Mouse (Mus musculus) adrenal gland, adult 2 months (tissue): ENCODE results near the gene Ccdc138. TPM values are rescaled to one million over a fixed set of nuclear protein-coding genes. Genes with fewer than 3 reads are reported as not detected.

Experiments
- DNase-seq: peaks from one replicate; pipeline ENCODE4 v3.0.0; 2021
- polyA plus RNA-seq: library from polyadenylated mRNA; depleted of rRNA; stranded (reverse); fragments of >200 nt; gene quantifications from 2 replicates; pipeline ENCODE4 v1.2.3, GENCODE M21; 2012
- total RNA-seq, 2 experiments: library from RNA; stranded (reverse); gene quantifications; 2 replicates each; pipeline ENCODE4 v1.2.3; 2021

Gene Ccdc138
- total and polyA plus RNA-seq, 3 experiments = 0.12 to 4.3 (median 2.2) TPM

DNA sequence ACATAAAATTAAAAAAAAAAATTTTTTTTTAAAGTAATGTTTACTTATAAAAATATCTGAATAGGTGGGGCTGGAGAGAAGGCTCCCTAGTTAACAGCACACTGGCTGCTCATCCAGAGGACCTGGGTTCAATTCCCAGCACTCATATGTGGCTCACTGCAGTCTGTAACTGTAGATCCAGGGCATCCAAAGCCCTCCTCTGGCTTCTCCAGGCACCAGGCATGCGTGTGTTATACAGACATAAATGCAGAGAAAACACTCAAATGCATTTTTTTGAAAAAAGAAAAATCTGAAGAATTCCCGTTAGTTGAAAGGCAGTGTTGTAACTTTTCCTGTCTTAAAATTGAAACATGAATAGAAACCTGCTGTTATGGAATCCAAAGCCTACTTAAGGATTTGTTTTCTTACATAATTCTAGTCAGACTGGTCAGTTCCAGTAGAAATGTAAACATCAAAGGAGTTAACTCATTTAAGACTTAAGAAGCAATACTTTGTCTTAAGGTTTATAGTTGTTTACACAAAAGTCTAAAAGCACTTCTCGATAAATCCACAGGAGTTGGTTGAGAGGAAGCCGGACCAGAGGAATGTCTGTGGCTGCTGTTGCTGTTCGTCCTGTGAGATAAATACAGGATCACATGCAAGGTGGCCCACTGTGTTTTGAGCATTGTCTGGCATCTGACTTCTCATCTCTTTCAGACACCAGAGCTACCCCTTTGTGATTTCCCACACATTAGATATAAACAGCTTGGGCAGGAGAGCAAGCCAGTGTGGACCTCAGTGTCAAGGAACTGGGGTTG lies 87.9 kb downstream of the Ccdc138 start:
- no peak for DNase-seq

DNA sequence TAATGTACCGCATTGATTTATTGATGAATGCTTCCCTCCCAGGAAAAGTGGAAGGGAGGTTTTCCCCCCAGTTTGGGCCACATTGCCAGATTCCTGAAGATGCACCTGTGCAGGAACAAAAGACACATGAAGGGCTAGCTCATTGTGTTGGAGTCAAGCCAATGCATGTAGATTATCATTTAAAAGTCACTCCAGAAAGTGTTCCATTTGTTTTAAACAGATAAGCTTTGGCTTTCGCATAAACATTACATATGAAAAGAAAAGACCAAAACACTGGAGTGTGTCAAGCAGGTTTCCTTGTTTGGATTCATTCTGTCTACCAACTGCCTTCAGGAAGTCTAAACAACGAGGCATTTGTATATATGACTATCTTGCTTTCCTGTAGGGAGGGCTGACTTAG lies 96.7 kb downstream of the Ccdc138 start:
- DNase-seq = no peak

DNA sequence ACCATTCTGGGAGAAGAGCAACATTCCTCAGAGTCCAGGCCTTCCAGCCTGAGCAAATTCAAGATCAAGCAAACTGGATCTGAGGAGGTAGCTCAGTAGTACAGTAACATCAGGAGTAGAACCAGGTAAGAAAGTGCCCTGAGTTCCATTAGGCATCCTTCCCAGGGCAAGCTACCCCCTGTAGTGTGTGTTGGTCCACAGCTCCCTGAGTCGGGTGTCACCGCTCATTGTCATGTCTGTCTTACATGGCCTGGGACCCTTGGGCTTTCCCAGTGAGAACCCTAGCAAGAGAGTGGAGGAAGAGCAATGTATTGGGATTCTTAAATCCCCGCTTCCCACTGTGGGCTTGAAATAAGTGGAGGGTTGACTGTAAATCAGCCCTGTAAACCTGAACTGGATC lies 97.4 kb downstream of the Ccdc138 start:
- DNase-seq = no peak

DNA sequence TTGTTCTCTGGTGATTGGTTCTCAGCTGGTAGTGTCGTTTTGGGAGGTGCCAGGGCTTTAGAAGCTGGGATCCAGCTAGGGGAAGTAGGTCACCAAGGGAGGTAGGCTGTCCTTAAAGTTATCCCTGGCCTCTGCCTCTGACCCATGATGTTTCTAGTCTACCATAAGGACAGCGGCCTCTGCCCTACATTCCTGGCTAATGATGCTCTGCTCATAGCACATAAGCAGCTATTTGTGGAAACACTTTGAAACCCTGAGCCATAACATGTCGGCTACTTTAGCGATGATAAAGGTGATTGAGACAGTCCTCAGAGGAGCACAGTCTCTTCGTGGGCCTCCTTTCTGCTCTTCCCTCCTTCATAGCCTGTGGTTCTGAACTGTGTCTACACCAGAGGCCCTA lies 98.1 kb downstream of the Ccdc138 start:
- DNase-seq = no peak

DNA sequence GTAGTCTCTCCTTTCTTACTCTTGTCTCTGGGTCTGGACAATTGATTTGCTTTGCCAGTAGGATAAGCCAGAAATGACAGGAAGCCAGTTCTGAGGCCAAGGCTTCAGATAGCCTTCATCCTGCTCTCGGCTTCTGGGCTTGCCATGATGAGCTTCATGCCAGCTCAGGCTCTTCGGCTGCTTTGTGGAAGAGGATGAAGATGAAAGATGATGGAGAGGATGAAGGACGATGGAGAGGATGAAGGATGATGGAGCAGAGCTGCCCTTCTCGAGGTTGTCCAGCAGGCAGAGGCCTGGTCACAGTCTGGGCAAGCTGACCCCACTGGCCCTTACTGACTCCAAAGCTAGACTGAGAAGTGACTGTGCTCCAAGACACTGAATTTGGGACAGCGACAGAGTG lies 102.4 kb downstream of the Ccdc138 start:
- no peak for DNase-seq

DNA sequence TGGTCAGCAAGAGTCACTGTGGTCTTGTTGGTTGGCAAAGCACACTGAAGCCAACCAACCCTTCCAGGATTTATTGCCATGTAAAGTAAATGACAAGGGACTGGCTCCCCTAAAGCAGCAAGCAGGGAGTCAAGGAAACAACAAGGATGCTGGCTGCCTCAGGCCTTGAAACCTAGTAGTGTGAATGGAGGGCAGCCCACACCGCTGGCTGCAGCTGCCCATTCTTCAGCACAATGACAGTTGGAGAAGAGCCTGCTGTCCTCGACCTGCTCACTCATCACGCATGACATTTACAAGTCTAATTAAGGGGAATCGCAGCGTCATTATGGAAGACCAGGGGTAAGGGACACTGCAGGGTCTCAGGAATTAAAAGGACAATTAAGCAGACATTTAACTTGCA lies 103.2 kb downstream of the Ccdc138 start:
- peak; percentile 50 for DNase-seq

DNA sequence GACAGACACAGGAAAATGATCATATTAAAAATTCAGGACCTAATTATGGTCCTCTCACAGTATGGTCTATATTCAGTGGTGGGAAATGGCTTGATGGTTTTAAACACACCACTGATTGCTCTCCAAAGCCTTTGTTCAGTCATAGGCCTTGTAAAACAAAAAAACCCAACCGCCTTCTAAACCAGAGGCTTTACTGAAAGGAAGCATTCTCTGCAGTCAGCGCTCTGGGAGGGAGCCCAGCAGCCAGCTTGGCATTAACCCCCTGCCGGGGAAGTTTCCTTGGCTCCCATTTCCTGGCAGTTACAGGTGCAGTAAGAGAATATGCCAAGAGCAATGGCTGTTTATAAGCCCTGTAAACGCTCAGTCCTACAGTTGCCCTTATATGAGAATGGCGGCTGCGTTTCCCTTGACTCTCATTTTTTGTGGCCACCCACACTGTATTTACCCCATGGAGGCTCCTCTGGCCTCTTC lies 103.7 kb downstream of the Ccdc138 start:
- no peak for DNase-seq

DNA sequence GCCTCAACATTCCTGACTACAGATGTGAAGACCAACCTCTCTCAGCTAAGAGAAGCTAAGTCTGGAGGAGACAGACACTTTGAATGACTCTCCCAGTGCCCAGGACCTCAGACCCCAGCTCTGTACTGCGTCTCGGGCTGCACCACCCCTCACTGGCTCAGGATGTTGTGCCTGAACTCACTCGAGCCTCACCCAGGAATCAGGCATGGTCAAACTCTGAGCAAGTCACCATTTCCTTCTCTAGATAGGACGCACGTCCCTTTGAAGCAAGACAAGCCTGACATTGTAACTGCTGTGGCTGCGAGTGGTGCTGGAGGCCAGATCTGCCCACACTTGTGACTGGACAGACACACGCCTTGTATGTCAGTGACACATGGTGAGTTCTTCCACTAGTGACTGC lies 104.2 kb downstream of the Ccdc138 start:
- no peak for DNase-seq

DNA sequence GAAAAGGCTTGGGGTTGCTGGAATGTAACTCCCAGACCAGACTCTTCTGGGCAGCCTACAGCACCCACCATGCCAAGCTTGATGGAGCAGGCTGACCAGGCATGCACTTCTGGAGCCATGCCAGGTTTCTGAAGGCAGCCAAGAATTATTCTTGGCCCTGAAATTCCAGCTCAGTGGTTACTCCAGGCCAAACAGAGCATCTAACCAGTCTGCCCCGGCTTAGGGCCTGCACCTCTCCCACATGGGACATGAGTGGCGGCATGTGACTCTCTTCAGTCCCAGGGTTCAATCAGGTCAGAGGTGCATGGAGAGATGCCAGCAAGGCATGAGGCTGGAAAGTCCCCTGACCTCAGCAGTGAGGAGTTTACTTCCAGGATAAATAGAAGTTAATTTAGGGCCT lies 107.0 kb downstream of the Ccdc138 start:
- peak; percentile 59 for DNase-seq

DNA sequence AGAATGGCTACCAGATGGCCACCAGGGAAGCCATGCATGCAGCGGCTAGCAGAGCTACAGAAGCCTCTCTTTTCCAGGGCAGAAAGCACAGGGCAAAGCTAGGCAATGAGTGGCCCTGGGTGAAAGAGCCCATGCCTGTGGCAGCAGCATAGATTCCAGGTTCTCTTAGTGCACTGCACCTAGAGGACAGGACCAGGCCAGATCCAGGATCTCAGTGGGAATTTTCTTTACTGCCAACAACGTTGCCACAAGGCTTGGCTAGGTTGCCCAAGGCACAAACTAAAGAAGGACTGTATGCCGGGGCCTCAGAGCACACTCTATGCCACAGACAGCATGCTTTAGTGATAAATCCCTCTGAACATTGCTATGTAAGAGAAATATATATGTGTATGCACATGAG lies 108.6 kb downstream of the Ccdc138 start:
- no peak for DNase-seq

DNA sequence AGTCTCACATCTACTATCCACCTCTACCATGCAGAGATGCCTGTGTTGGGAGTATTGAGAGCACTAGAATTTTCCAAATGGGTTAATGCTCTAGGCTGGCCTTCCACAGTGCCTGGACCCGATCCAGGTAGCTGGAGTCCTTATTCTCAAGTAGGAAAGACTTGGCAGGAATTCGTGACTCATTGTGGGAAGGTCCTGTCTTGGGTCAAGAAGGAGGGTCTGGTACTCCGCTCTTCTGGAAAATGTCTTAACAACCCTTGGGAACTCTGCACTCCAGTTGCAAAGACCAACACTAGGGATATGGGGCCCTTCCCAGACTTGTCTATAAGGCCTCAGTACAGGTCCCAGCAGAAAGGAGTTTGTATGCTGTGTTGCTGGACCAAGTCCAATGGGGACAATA lies 111.1 kb downstream of the Ccdc138 start:
- no peak for DNase-seq

DNA sequence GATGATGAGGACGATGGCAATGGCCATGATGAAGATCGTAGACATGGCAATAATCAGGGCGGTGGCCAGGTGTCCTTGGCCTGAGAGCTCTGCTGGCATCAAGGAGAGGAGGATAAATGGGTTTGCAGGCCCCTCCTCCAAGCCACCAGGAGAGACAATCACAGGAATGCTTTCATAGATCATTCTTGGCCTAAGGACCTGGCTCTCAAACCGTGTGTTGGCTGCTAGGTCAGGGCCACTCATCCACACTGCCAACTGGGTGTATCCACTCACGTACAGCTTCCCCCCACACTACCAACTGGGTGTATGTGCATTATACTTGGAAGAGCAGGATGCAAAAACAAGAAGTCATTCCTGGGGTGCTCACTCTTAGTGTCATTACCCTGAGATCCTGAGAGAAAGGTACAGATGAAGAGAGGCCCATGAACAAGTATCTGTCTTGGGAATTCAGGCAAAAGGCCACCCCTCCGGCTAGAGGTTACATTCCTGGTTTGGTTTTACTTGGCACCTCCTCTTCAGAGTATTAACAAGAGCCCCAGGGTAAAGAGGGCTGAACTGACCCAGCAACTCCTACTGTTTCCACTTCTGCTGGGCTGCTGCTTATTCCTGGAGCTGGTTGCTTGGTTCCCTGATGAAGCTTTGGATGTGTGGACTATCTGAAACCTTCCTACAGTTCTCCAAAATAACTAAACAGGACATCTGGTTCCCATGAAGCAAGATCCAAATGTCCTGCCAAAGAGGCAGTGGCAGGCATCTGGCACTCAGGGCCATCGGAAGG lies 112.9 kb downstream of the Ccdc138 start:
- DNase-seq = no peak

DNA sequence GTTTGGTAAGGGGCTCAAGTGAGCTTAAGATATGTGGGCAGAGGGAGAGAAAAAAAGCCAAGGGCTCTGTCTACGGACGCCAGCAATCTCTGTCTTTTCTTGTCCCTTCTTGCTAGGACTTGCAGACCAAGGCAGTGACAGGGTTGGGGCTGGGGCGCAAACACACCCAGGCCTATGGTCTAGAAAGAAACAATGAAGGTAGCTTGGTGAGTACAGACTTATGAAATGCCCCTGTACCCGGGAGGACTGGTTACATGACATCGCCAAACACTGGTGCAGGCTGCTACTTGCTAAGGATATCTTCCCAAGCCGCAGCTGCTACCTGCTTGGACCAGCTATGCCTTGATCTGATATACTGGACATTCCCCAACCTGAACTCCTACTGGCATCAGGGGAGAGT lies 116.9 kb downstream of the Ccdc138 start:
- DNase-seq = no peak

DNA sequence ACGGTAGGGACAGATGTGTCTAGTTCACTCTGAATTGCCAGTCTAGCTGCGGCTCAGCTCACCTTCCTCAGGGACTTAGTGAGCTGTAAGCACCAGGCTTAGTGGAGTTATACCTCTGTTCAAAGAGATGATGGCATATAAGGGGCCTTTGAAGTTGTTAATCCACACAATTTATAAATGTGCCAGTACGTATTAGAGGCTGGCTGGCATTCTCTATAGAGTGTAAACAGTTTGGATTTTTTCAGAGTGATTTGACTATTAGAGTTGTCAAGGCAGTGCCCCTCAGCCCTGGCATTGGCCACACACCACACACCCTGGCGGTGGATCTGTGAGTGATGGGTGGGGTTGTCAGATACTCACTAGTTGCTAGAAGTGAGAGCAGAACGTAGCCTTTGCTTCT lies 118.8 kb downstream of the Ccdc138 start:
- DNase-seq = no peak

DNA sequence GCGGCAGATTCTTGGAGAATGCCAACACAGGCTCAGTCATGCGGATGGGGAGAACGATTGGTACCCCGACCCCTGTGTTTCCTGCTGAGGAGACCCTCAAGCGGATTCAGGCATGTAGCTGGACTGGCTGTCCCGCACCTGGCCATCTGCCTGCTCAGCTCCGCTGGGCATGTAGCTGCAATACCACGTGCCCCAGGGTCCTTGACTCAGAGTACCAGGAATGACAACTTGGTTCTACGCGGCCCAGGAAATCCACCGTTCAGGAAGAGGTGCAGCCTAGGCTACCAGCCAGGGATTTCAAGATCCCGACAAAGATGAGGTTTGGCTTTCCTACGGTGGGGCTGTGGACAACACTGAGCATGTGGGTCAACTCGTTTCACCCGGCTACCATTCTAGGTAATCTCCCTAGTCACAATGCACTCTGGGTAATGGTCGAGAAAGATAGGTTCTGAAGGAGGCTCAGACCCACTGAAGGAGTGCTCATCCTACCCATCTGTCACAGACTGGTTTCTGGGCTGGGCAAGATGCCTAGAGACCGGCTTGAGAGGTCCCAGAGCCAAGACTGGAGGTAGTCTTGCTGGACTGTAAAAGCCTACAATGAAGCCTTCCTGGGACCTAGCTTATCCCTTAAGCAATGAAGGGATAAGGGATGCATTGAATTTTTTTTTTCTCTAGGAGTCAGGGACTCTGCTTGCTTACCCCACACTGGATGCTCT lies 120.9 kb downstream of the Ccdc138 start:
- no peak for DNase-seq

DNA sequence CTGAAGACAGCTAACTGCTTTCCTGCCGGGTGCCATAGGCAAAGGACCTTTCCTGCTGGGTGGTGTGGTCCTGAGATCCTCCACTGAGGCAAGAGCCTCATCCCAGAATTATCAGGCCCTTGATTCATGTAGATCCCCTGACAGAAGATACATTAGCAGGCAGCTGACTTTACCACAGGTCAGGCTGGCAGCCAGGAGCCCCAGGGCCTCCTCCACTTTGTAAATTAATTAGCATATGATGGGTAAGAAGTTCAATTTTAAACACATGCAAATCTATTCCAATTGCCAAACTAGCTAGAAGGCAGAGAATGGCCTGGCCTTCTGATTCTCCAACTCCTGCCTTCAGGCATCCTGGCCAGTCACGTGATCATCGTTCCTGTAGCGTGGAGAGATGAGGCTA lies 121.5 kb downstream of the Ccdc138 start:
- no peak for DNase-seq

DNA sequence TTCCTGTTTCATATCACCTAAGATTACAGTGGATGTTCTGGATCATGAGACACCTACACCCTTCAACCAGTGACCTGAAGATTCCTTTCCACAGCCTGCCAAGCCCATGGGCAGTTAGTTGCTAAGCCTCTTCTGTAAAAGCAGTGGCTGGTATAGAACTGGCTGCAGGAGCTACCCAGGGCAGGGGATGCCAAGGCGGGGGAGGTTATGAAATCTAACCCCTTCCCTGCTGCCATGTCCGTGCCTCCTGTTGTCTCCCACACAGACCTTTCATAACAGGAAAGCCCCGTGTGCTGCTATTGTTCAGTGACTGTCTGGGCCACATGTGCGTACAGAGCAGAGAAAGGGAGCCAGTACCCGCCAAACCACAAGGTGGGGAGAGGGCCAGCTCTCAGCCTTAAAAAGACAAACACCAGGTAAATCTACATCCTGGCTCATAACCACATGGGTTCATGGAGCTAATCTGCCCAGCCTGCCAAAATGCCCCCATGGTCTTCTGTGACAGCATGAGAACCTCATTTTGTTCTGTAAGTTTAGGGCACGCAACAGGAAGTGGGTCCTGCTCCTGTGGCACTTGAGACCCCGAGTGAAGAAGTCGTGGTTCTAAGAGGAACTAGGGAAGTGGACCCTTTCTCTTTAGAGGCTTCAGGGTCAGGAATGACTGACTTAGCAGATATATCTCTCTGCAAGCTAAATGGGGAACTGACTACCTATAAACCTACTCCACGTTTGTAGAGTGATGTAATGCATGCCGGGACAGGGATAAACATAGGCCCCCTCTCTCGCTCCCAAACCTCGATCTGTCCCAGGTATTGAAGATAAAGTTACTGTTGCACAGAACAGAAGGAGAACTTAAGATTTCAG lies 127.3 kb downstream of the Ccdc138 start:
- DNase-seq = no peak
